Mouse (Mus musculus): ENCODE measurements around the gene Shroom3.

DNA sequence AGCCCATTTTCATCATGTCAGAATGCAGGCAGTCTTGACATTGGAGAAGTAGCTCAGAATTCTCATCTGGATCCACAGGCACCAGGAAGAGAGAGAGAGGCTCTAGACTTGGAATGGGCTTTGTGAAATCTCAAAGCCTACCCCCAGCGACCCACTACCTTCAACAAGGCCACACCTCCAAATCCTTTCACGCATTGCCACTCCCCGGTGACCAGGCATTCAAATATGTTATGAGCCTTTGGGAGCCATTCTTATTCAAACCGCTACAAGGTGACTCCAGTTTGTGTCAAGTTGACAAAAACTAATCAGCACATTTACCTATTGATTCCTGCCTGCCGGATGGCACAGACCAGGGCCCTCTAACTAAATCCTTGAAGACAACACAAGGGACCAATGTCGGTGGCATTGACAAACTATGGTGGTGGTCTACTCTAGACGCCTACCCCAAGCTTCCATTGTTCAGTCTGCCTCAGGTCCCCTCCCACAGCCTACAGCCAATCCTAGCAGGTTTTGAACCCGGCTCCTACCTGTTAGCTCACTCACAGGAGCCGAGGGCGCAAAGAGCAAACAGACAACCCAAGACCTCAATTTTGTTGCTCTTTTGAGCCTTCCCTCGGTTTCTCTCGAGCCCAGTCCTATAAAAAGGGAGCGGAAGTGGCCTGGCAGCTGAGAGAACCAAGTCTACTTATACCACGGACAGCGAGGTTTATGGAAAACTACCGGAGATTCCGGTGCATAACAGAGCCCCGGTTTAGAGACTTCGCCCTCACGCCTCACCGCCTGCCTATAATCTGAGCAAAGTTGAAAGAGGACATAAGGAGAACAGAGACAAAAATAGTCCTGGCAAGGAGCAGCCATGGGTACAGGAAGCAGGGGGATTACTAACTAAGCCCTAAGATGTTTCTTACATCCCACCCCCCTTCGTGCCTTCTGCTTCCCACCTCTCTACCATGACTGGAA lies 303.7 kb downstream of the Shroom3 start:
- TF ChIP-seq POLR2A (IDR thresholded peaks at IDR 0.05; ENCODE audit: low read depth, low read length) (no peak), RCOR1 (conservative IDR thresholded peaks at IDR 0.05; ENCODE audit: low read depth, low read length) (no peak), HCFC1 (IDR thresholded peaks at IDR 0.05; ENCODE audit: low read depth, low read length) (no peak)
